Mouse (Mus musculus): Measurements from ENCODE around the gene 2310022A10Rik. TPM values are rescaled to one million over a fixed set of nuclear protein-coding genes. Genes with fewer than 3 reads are reported as not detected.

Gene 2310022A10Rik
- polyA plus RNA-seq, 1 experiment from 2014 or later = 18.4 TPM

DNA sequence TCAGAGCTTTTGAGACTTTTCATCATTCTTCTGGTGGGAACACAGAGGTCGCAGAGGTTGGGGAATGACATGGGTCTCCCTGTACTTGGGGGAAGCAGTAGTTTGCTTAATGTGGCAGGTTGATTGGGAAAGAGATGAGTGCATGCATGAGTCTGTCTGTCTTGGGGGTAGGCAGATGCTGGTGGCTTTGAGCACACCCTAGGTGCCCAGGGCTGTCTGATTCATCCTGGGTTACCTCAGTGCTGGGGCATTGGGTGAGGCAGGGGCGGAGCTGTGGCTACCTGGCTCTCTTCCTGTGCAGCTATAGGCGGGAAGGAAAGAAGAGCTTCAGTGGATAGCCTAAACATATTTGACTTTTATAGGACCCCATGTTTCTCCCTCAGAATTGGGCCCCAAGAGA is 55.1 kb downstream of the 2310022A10Rik start:
- Histone ChIP-seq H3K27ac (ENCODE audit: low read length) (no peak overlapping the region), H3K27me3 (ENCODE audit: control insufficient read depth, insufficient read depth, low read length) (no peaks in the 10 kb centered on the region)
- no peak for ATAC-seq (ENCODE audit: insufficient number of reproducible peaks, insufficient read depth, low FRiP score, low read depth)

DNA sequence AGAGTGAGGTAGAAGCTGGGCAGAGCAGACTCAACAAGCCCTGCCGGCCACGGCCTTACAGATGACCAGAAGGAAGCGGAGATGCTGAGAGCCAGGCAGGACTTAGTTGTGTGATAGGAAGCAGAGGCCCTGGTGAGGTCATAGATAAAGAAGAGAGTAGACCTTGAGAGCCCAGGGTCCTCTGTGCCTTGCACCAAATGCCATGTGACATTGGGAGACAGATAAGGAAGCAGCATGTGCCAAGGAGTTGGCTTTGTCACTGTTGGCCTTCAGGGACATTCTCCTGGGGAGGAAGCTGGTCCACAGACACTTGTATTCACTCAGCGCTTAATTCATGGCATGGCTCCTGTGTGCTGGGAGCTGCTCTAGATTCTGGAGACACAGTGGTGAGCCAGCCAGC is 56.3 kb downstream of the 2310022A10Rik start:
- Histone ChIP-seq H3K9ac (replicated peaks; ENCODE audit: low read depth, low read length) (no peak overlapping the region), H3K36me3 (ENCODE audit: control insufficient read depth, insufficient read depth, low read length) (peaks cover 25% of the 10 kb centered on the region), H3K4me2 (replicated peaks; ENCODE audit: low read depth, low read length) (no peak overlapping the region), H3K27me3 (ENCODE audit: control insufficient read depth, insufficient read depth, low read length) (no peaks in the 10 kb centered on the region), H3K9me3 (ENCODE audit: control insufficient read depth, low read depth, low read length) (no peaks in the 10 kb centered on the region), H3K4me3 (ENCODE audit: low read depth, low read length) (no peak overlapping the region), H3K27ac (ENCODE audit: low read length) (no peak overlapping the region), H3K4me1 (ENCODE audit: control insufficient read depth, insufficient read depth, low read length) (peaks cover 22% of the 10 kb centered on the region)
- WGBS = 96% methylated on average over 4 of the region's 4 CpGs
- ATAC-seq (ENCODE audit: insufficient number of reproducible peaks, insufficient read depth, low FRiP score, low read depth) = no peak

More for the DNA sequence above, 55.1 kb downstream of the 2310022A10Rik start:
- Histone ChIP-seq H3K9me3 (ENCODE audit: control insufficient read depth, low read depth, low read length) (no peaks in the 10 kb centered on the region), H3K4me3 (ENCODE audit: low read depth, low read length) (no peak overlapping the region), H3K4me1 (ENCODE audit: control insufficient read depth, insufficient read depth, low read length) (peaks cover 24% of the 10 kb centered on the region), H3K9ac (replicated peaks; ENCODE audit: low read depth, low read length) (no peak overlapping the region), H3K4me2 (replicated peaks; ENCODE audit: low read depth, low read length) (no peak overlapping the region), H3K36me3 (ENCODE audit: control insufficient read depth, insufficient read depth, low read length) (peaks cover 25% of the 10 kb centered on the region)
- 83% methylated on average over 3 of the region's 3 CpGs for WGBS

DNA sequence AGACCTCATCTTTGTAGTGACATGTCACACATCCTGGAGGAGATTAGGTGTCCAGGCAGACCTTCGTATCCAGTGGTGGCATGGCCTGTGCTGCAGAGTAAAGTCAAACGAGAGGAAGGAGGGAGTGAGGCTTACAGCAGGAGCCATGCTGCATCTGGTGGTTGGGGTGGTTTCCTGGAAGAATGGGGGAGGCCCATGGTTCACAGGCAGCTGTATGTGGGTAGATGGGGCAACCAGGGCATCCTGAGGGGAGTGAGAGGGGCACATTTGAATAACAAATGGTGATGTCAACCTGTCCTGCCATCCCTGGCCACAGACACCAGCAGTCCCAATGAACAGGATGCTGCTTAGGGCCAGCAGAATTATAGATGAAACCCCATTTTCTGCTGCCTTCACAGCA is 56.7 kb downstream of the 2310022A10Rik start:
- Histone ChIP-seq H3K4me2 (replicated peaks; ENCODE audit: low read depth, low read length) (no peak overlapping the region), H3K27ac (ENCODE audit: low read length) (no peak overlapping the region), H3K27me3 (ENCODE audit: control insufficient read depth, insufficient read depth, low read length) (no peaks in the 10 kb centered on the region), H3K9me3 (ENCODE audit: control insufficient read depth, low read depth, low read length) (no peaks in the 10 kb centered on the region), H3K9ac (replicated peaks; ENCODE audit: low read depth, low read length) (no peak overlapping the region), H3K36me3 (ENCODE audit: control insufficient read depth, insufficient read depth, low read length) (peaks cover 25% of the 10 kb centered on the region), H3K4me3 (ENCODE audit: low read depth, low read length) (no peak overlapping the region), H3K4me1 (ENCODE audit: control insufficient read depth, insufficient read depth, low read length) (peaks cover 20% of the 10 kb centered on the region)
- no peak for ATAC-seq (ENCODE audit: insufficient number of reproducible peaks, insufficient read depth, low FRiP score, low read depth)
- 84% methylated on average over 2 of the region's 2 CpGs for WGBS

DNA sequence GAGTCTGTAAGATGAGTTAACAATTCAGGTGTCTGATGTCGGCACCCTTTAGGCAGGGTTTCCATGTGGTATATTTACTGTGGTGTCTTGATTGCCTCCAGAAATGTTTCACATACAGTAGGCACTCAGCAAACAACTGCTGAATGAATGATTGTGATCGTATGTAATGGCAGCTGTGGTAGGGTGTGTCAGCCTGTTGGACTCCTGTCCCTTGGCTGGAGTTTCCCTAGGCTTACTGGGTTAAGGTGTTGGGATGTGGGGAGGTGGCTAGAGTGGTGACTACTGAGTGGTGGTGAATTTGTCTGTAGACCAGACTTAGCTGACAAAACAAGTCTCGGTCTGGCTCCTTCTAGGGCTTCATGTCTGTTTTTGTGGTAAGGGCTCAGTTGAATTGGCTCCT is 57.3 kb downstream of the 2310022A10Rik start:
- ATAC-seq (ENCODE audit: insufficient number of reproducible peaks, insufficient read depth, low FRiP score, low read depth) = no peak
- Histone ChIP-seq H3K9ac (replicated peaks; ENCODE audit: low read depth, low read length) (no peak overlapping the region), H3K9me3 (ENCODE audit: control insufficient read depth, low read depth, low read length) (no peaks in the 10 kb centered on the region), H3K27ac (ENCODE audit: low read length) (no peak overlapping the region), H3K27me3 (ENCODE audit: control insufficient read depth, insufficient read depth, low read length) (no peaks in the 10 kb centered on the region), H3K4me1 (ENCODE audit: control insufficient read depth, insufficient read depth, low read length) (peaks cover 18% of the 10 kb centered on the region), H3K4me3 (ENCODE audit: low read depth, low read length) (no peak overlapping the region), H3K36me3 (ENCODE audit: control insufficient read depth, insufficient read depth, low read length) (peaks cover 25% of the 10 kb centered on the region), H3K4me2 (replicated peaks; ENCODE audit: low read depth, low read length) (no peak overlapping the region)
- WGBS = 84% methylated on average over 3 of the region's 3 CpGs

DNA sequence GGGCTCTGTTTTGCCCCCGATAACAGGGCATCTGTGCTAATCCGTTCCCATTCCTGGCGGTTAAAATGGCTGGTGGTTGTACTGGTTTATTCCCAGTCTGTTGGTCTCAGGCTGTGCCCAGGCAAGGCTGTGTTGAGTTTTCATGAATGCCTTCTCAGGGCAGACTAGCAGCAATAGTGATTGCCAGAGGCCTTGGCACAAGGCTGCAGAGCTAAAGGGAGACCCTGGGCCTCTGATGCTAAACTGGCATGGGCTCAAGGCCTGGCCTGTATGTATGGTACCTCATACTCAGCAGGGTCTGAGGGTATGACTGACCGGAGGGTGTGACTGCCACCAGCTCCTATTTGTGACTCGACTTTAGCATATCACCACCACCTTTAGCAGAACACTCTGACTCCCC is 57.8 kb downstream of the 2310022A10Rik start:
- WGBS = 89% methylated on average over 5 of the region's 5 CpGs
- Histone ChIP-seq H3K4me3 (ENCODE audit: low read depth, low read length) (no peak overlapping the region), H3K36me3 (ENCODE audit: control insufficient read depth, insufficient read depth, low read length) (peaks cover 25% of the 10 kb centered on the region), H3K27ac (ENCODE audit: low read length) (no peak overlapping the region), H3K9me3 (ENCODE audit: control insufficient read depth, low read depth, low read length) (no peaks in the 10 kb centered on the region), H3K4me1 (ENCODE audit: control insufficient read depth, insufficient read depth, low read length) (peaks cover 14% of the 10 kb centered on the region), H3K9ac (replicated peaks; ENCODE audit: low read depth, low read length) (no peak overlapping the region), H3K4me2 (replicated peaks; ENCODE audit: low read depth, low read length) (no peak overlapping the region), H3K27me3 (ENCODE audit: control insufficient read depth, insufficient read depth, low read length) (no peaks in the 10 kb centered on the region)
- no peak for ATAC-seq (ENCODE audit: insufficient number of reproducible peaks, insufficient read depth, low FRiP score, low read depth)

DNA sequence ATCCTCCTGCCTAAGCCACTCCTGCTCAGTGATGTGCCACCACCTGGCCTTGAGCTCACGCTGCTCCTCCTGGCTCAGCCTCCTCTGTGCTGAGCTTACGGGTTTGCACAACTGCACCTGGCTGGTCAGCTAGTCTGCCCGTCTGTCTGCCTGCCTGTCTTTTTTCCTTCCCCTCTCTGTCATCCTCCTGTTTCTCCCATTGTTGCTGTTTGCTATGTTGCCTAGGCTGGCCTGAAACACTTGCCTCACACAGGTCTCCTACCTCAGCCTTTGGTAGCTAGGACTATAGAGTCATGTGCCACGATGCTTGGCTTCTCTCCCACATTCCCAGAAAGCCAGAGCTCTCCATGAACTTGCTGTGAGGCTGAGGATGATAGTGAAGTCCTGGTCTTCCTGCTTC is 59.9 kb downstream of the 2310022A10Rik start:
- Histone ChIP-seq H3K9me3 (ENCODE audit: control insufficient read depth, low read depth, low read length) (no peaks in the 10 kb centered on the region), H3K4me1 (ENCODE audit: control insufficient read depth, insufficient read depth, low read length) (no peaks in the 10 kb centered on the region), H3K36me3 (ENCODE audit: control insufficient read depth, insufficient read depth, low read length) (peaks cover 40% of the 10 kb centered on the region), H3K27ac (ENCODE audit: low read length) (no peak overlapping the region), H3K9ac (replicated peaks; ENCODE audit: low read depth, low read length) (no peak overlapping the region), H3K27me3 (ENCODE audit: control insufficient read depth, insufficient read depth, low read length) (no peaks in the 10 kb centered on the region), H3K4me2 (replicated peaks; ENCODE audit: low read depth, low read length) (no peak overlapping the region), H3K4me3 (ENCODE audit: low read depth, low read length) (no peak overlapping the region)
- WGBS = 82% methylated on average over 4 of the region's 4 CpGs
- ATAC-seq (ENCODE audit: insufficient number of reproducible peaks, insufficient read depth, low FRiP score, low read depth) = no peak

DNA sequence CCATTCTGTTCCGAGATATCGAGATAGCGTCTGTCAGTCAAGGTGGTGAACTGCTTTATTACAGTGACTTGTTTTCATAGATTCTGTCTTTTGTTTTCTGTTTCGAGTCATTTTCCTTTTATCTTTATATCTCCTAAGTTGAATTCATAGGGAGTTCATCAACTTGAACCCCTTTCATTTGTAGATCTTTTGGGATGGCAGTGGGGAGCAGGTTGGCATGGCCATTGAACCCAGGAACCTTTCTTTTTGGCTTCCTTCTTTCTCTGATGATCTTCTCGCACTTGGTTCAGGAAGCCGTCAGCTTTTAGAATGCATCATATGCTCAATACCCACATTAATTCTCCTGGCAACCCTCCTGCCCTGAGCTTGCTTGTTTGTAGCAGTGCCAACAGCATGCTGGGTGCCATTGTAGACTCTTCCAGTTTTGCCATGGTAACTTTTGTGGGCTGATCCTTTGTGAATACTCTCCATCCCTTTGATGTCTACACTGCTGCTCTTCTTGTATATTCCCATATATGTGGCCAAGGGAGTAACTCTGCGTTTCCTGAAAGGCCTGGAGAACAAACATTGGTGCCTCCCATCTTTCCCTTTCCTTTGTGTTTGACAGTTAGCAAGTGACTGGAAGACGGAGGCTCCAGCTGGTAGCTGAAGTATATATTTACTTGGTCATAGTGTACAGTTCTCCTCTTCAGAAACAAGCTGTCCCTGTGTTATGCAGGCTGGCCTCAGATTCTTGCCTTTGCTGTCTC is 60.9 kb downstream of the 2310022A10Rik start:
- 74% methylated on average over 8 of the region's 8 CpGs for WGBS
- H3K36me3 ChIP-seq (ENCODE audit: control insufficient read depth, insufficient read depth, low read length) = peaks cover 44% of the 10 kb centered on the region
- no peak for ATAC-seq (ENCODE audit: insufficient number of reproducible peaks, insufficient read depth, low FRiP score, low read depth)

DNA sequence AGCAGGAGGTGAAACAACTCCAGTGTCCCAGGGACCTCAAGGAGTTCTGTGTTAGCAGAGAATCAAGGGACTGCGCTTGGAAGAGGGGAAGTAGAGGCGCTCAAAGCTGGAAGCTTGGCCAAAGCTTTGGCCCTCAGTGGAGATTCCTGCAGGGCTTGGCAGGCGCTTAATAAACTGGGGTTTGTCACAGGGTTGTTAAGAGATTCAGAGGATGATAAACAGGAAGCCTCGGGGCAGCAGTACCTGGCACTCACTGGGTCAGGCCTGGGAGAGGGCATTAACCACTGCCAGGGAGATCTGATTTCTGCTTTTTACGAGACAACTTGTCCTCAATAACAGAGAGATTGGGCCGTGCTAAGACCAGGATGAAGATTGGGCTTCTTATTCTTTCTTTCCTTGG is 68.0 kb downstream of the 2310022A10Rik start:
- no peaks in the 10 kb centered on the region for H3K4me1 ChIP-seq (ENCODE audit: control insufficient read depth, insufficient read depth, low read length)
- peaks cover 69% of the 10 kb centered on the region for H3K36me3 ChIP-seq (ENCODE audit: control insufficient read depth, insufficient read depth, low read length)
- no peaks in the 10 kb centered on the region for H3K27me3 ChIP-seq (ENCODE audit: control insufficient read depth, insufficient read depth, low read length)
- 82% methylated on average over 6 of the region's 6 CpGs for WGBS
- no peak overlapping the region for H3K4me2 ChIP-seq (replicated peaks; ENCODE audit: low read depth, low read length)
- ATAC-seq (ENCODE audit: insufficient number of reproducible peaks, insufficient read depth, low FRiP score, low read depth) = no peak
- no peak overlapping the region for H3K4me3 ChIP-seq (ENCODE audit: low read depth, low read length)
- H3K9ac ChIP-seq (replicated peaks; ENCODE audit: low read depth, low read length) = no peak overlapping the region
- no peak overlapping the region for H3K27ac ChIP-seq (ENCODE audit: low read length)
- H3K9me3 ChIP-seq (ENCODE audit: control insufficient read depth, low read depth, low read length) = no peaks in the 10 kb centered on the region

More for the DNA sequence above, 60.9 kb downstream of the 2310022A10Rik start:
- no peaks in the 10 kb centered on the region for H3K4me1 ChIP-seq (ENCODE audit: control insufficient read depth, insufficient read depth, low read length)
- no peak overlapping the region for H3K9ac ChIP-seq (replicated peaks; ENCODE audit: low read depth, low read length)
- no peaks in the 10 kb centered on the region for H3K27me3 ChIP-seq (ENCODE audit: control insufficient read depth, insufficient read depth, low read length)
- no peak overlapping the region for H3K4me3 ChIP-seq (ENCODE audit: low read depth, low read length)
- no peak overlapping the region for H3K27ac ChIP-seq (ENCODE audit: low read length)
- no peaks in the 10 kb centered on the region for H3K9me3 ChIP-seq (ENCODE audit: control insufficient read depth, low read depth, low read length)
- H3K4me2 ChIP-seq (replicated peaks; ENCODE audit: low read depth, low read length) = no peak overlapping the region

DNA sequence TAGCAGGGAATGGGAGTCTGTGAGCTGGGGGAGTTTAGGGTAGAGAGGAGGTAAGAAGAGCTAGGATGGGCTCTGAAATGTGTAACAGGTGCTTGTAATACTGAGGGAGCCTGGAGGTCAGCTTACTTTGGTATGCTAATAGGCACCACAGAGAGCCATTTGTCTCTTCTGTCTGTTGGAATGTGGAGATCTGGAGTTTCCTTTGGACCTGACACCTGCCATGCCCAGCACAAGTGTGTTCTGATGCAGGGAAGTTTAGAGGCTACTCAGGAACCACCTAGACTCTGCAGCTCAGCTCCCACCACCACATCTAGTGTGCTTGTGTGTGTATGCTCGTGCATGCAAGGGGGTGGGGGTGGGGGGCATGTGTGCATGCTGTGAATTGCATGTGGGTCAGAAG is 69.2 kb downstream of the 2310022A10Rik start:
- peaks cover 69% of the 10 kb centered on the region for H3K36me3 ChIP-seq (ENCODE audit: control insufficient read depth, insufficient read depth, low read length)
- H3K4me3 ChIP-seq (ENCODE audit: low read depth, low read length) = no peak overlapping the region
- H3K9ac ChIP-seq (replicated peaks; ENCODE audit: low read depth, low read length) = no peak overlapping the region
- no peak overlapping the region for H3K4me2 ChIP-seq (replicated peaks; ENCODE audit: low read depth, low read length)
- no peak for ATAC-seq (ENCODE audit: insufficient number of reproducible peaks, insufficient read depth, low FRiP score, low read depth)
- H3K27me3 ChIP-seq (ENCODE audit: control insufficient read depth, insufficient read depth, low read length) = no peaks in the 10 kb centered on the region
- H3K4me1 ChIP-seq (ENCODE audit: control insufficient read depth, insufficient read depth, low read length) = no peaks in the 10 kb centered on the region
- 73% methylated on average over 1 of the region's 1 CpGs for WGBS
- H3K9me3 ChIP-seq (ENCODE audit: control insufficient read depth, low read depth, low read length) = no peaks in the 10 kb centered on the region
- no peak overlapping the region for H3K27ac ChIP-seq (ENCODE audit: low read length)

Data from stomach, embryonic 14.5 days (tissue).